Mouse (Mus musculus) MEL (cell line): ENCODE data around the gene Sh3pxd2b. TPM values are rescaled to one million over a fixed set of nuclear protein-coding genes. Genes with fewer than 3 reads are reported as not detected.

ENCODE experiments used
- DNase-seq: peaks from one replicate; pipeline ENCODE4 v3.0.0; 2011; ENCODE audit warnings: low read depth, low spot score
- H3K27ac ChIP-seq: 2 replicates; pipeline ENCODE4 v1.5.1; 2012; ENCODE audit warnings: low read depth, mild to moderate bottlenecking, control low read depth, low read length, moderate library complexity; ENCODE audit not compliant: control insufficient read depth
- H3K27me3 ChIP-seq, 2 experiments: fragments of 150-350 bp in 1 of 2; sonication (generic) in 1 of 2; 2 replicates each; pipeline ENCODE4 v1.6.1; 2012; ENCODE audit warnings: low read length in 2 of 2, mild to moderate bottlenecking in 2 of 2, improper control_type of control experiment in 1 of 2, moderate library complexity in 1 of 2; ENCODE audit not compliant: insufficient read depth in 2 of 2, control insufficient read depth in 1 of 2
- H3K36me3 ChIP-seq, 2 experiments: 2 replicates each; pipeline ENCODE4 v1.6.1; 2012 to 2014; ENCODE audit warnings: low read length in 2 of 2, improper control_type of control experiment in 1 of 2, inconsistent platforms in 1 of 2, mild to moderate bottlenecking in 1 of 2; ENCODE audit not compliant: insufficient read depth in 2 of 2, control insufficient read depth in 1 of 2
- H3K4me1 ChIP-seq, 2 experiments: fragments of 150-350 bp in 1 of 2; sonication (generic) in 1 of 2; 2 replicates each; pipeline ENCODE4 v1.6.1; 2012; ENCODE audit warnings: low read length in 2 of 2, improper control_type of control experiment in 1 of 2, mild to moderate bottlenecking in 1 of 2; ENCODE audit not compliant: insufficient read depth in 2 of 2, control insufficient read depth in 1 of 2
- H3K4me3 ChIP-seq, 2 experiments: fragments of 150-350 bp in 1 of 2; sonication (generic) in 1 of 2; 2 replicates each; pipeline ENCODE4 v1.5.1; 2012; ENCODE audit warnings: low read depth in 2 of 2, low read length in 2 of 2, mild to moderate bottlenecking in 2 of 2, moderate library complexity in 2 of 2, control low read depth in 1 of 2, improper control_type of control experiment in 1 of 2; ENCODE audit not compliant: control insufficient read depth in 1 of 2, insufficient read depth in 1 of 2
- H3K79me2 ChIP-seq: 2 replicates; pipeline ENCODE4 v1.6.1; 2012; ENCODE audit warnings: mild to moderate bottlenecking, low read length, moderate library complexity; ENCODE audit not compliant: control insufficient read depth, poor library complexity, insufficient read depth
- H3K9ac ChIP-seq: 2 replicates; pipeline ENCODE4 v1.6.1; 2012; ENCODE audit warnings: low read depth, mild to moderate bottlenecking, control low read depth, low read length, moderate library complexity; ENCODE audit not compliant: control insufficient read depth, poor library complexity, severe bottlenecking
- H3K9me3 ChIP-seq: fragments of 150-350 bp; sonication (generic); replicated peaks from 2 replicates; pipeline ENCODE4 v1.6.1; 2012; ENCODE audit warnings: mild to moderate bottlenecking, low read length, improper control_type of control experiment, moderate library complexity; ENCODE audit not compliant: insufficient read depth
- CHD2 ChIP-seq: IDR thresholded peaks from 2 replicates; pipeline ENCODE4 v1.6.1; 2011; ENCODE audit warnings: low read length, improper control_type of control experiment
- E2F4 ChIP-seq: IDR thresholded peaks from 2 replicates; pipeline ENCODE4 v1.6.1; 2011; ENCODE audit warnings: low read depth, low read length, improper control_type of control experiment, borderline replicate concordance
- ELF1 ChIP-seq: IDR thresholded peaks from 2 replicates; pipeline ENCODE4 v1.6.1; 2014; ENCODE audit warnings: low read depth, mild to moderate bottlenecking, inconsistent platforms, low read length, improper control_type of control experiment, moderate library complexity
- GATA1 ChIP-seq: IDR thresholded peaks from 2 replicates; pipeline ENCODE4 v1.6.1; 2011; ENCODE audit warnings: low read depth, low read length, improper control_type of control experiment
- HCFC1 ChIP-seq: IDR thresholded peaks from 2 replicates; pipeline ENCODE4 v1.6.1; 2012; ENCODE audit warnings: low read depth, mild to moderate bottlenecking, inconsistent platforms, low read length, improper control_type of control experiment, moderate library complexity
- JUND ChIP-seq: IDR thresholded peaks from 2 replicates; pipeline ENCODE4 v1.6.1; 2011; ENCODE audit warnings: low read depth, mild to moderate bottlenecking, improper control_type of control experiment, low read length
- MAX ChIP-seq: IDR thresholded peaks from 2 replicates; pipeline ENCODE4 v1.6.1; 2011; ENCODE audit warnings: low read length, improper control_type of control experiment
- MYB ChIP-seq: IDR thresholded peaks from 2 replicates; pipeline ENCODE4 v1.6.1; 2011; ENCODE audit warnings: mild to moderate bottlenecking, low read depth, low read length, improper control_type of control experiment
- NELFE ChIP-seq: IDR thresholded peaks from 2 replicates; pipeline ENCODE4 v1.6.1; 2011; ENCODE audit warnings: low read depth, low read length, improper control_type of control experiment
- NRF1 ChIP-seq: IDR thresholded peaks from 2 replicates; pipeline ENCODE4 v1.6.1; 2014; ENCODE audit warnings: low read depth, mild to moderate bottlenecking, inconsistent platforms, low read length, improper control_type of control experiment, moderate library complexity; ENCODE audit not compliant: poor library complexity, insufficient read depth, severe bottlenecking
- POLR2AphosphoS5 ChIP-seq: IDR thresholded peaks from 2 replicates; pipeline ENCODE4 v1.6.1; 2012; ENCODE audit warnings: low read depth, borderline replicate concordance, mild to moderate bottlenecking, inconsistent platforms, low read length, moderate library complexity, mixed read lengths
- RAD21 ChIP-seq: IDR thresholded peaks from 2 replicates; pipeline ENCODE4 v1.6.1; 2011; ENCODE audit warnings: mild to moderate bottlenecking, low read depth, low read length, improper control_type of control experiment
- SIN3A ChIP-seq: IDR thresholded peaks from 2 replicates; pipeline ENCODE4 v1.6.1; 2012; ENCODE audit warnings: low read length, improper control_type of control experiment, inconsistent platforms
- SMC3 ChIP-seq: IDR thresholded peaks from 2 replicates; pipeline ENCODE4 v1.6.1; 2011; ENCODE audit warnings: low read depth, low read length, improper control_type of control experiment
- TCF12 ChIP-seq: IDR thresholded peaks from 2 replicates; pipeline ENCODE4 v1.6.1; 2014; ENCODE audit warnings: low read depth, mild to moderate bottlenecking, inconsistent platforms, low read length, improper control_type of control experiment, moderate library complexity
- UBTF ChIP-seq: IDR thresholded peaks from 2 replicates; pipeline ENCODE4 v1.6.1; 2012; ENCODE audit warnings: low read depth, mild to moderate bottlenecking, inconsistent platforms, low read length, improper control_type of control experiment, moderate library complexity, borderline replicate concordance; ENCODE audit not compliant: insufficient read depth
- USF2 ChIP-seq, 2 experiments: IDR thresholded peaks; 2 replicates each; pipeline ENCODE4 v1.6.1; 2011 to 2012; ENCODE audit warnings: improper control_type of control experiment in 2 of 2, low read length in 2 of 2, borderline replicate concordance in 1 of 2, inconsistent platforms in 1 of 2, low read depth in 1 of 2, mild to moderate bottlenecking in 1 of 2; ENCODE audit not compliant: insufficient read depth in 1 of 2
- ZC3H11A ChIP-seq: IDR thresholded peaks from 2 replicates; pipeline ENCODE4 v1.6.1; 2012; ENCODE audit warnings: low read depth, mild to moderate bottlenecking, inconsistent platforms, low read length, improper control_type of control experiment
- ZKSCAN1 ChIP-seq: IDR thresholded peaks from 2 replicates; pipeline ENCODE4 v1.6.1; 2012; ENCODE audit warnings: low read depth, mild to moderate bottlenecking, inconsistent platforms, low read length, improper control_type of control experiment, moderate library complexity
- ZMIZ1 ChIP-seq: IDR thresholded peaks from 2 replicates; pipeline ENCODE4 v1.6.1; 2012; ENCODE audit warnings: low read depth, mild to moderate bottlenecking, inconsistent platforms, low read length, improper control_type of control experiment, moderate library complexity
- polyA plus RNA-seq, 2 experiments: library from polyadenylated mRNA; stranded (reverse) in 1 of 2; unstranded in 1 of 2; fragments of >175 nt in 1 of 2; fragments of >200 nt in 1 of 2; gene quantifications; 2 replicates each; pipeline versions ENCODE4 v1.2.1 to v1.2.4; 2012; ENCODE audit warnings: low replicate concordance in 2 of 2, low read depth in 1 of 2; ENCODE audit not compliant: insufficient read length in 2 of 2, insufficient read depth in 1 of 2, missing spikeins in 1 of 2
- total RNA-seq: library from RNA; depleted of rRNA; stranded (reverse); fragments of 300-350 nt; gene quantifications from 2 replicates; pipeline ENCODE4 v1.2.3, GENCODE M21; 2012

Gene Sh3pxd2b
- total and polyA plus RNA-seq, 3 experiments: 9.6 to 17.0 TPM; not detected in 1

- H3K4me3 ChIP-seq: no peak overlapping the region
- no peak overlapping the region for H3K9ac ChIP-seq
- no peaks in the 10 kb centered on the region for H3K79me2 ChIP-seq
- H3K9me3 ChIP-seq: no peaks in the 10 kb centered on the region
- no peaks in the 10 kb centered on the region; a peak in 1 of 4 replicates for H3K36me3 ChIP-seq
- TF ChIP-seq NELFE (no peak), ELF1 (no peak), POLR2AphosphoS5 (no peak; the same call in 1 of the 2 replicates), SMC3 (no peak), MAX (no peak)
- no peak for DNase-seq
- no peaks in the 10 kb centered on the region; a peak in 1 of 4 replicates for H3K4me1 ChIP-seq
- no peaks in the 10 kb centered on the region; a peak in 1 of 4 replicates for H3K27me3 ChIP-seq
- H3K27ac ChIP-seq: no peak overlapping the region
Observed at GRCm38 (mm10) chr11:32302824-32303419, 44.7 kb upstream of the Sh3pxd2b start.

GRCm38 (mm10) chr11:32303455-32303854 lies 44.2 kb upstream of the Sh3pxd2b start:
- Histone ChIP-seq H3K27ac (no peak overlapping the region), H3K27me3 (no peaks in the 10 kb centered on the region; a peak in 1 of 4 replicates), H3K79me2 (no peaks in the 10 kb centered on the region), H3K4me3 (no peak overlapping the region), H3K4me1 (no peaks in the 10 kb centered on the region), H3K9me3 (no peaks in the 10 kb centered on the region), H3K36me3 (no peaks in the 10 kb centered on the region)
- no peak for DNase-seq
- no peak for TF ChIP-seq TCF12
- TF ChIP-seq SIN3A: no peak
- TF ChIP-seq CHD2: no peak
- no peak for TF ChIP-seq ZKSCAN1
- no peak for TF ChIP-seq GATA1
- TF ChIP-seq UBTF: no peak
- TF ChIP-seq ZC3H11A: no peak
- no peak for TF ChIP-seq JUND
- no peak for TF ChIP-seq MYB
- no peak for TF ChIP-seq RAD21
- TF ChIP-seq HCFC1: no peak
- no peak for TF ChIP-seq ELF1
- TF ChIP-seq, all 39 proteins: peak for 0
- H3K9ac ChIP-seq: no peak overlapping the region

DNA sequence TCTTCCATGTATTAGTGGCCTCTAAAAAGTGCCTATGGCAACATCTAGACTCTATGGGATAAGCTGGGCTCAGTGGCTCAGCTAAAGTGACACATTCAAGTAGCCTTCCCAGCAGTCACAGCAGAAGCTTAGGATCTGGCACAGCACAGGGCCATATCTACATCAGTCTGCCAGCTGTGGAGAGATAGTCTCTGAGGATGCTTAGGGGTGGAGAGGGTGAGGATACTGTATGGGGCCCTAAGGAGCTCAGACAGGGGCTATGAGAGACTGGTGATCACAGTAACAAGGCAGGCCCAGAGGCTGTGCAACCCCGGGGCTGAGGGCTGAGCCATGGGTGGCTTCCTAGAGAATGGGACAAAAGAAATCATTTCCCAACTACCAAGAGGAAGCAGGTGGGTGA lies 40.6 kb upstream of the Sh3pxd2b start:
- Histone ChIP-seq H3K79me2 (no peaks in the 10 kb centered on the region), H3K27me3 (no peaks in the 10 kb centered on the region; a peak in 1 of 4 replicates), H3K4me1 (no peaks in the 10 kb centered on the region; a peak in 1 of 4 replicates), H3K9me3 (no peaks in the 10 kb centered on the region), H3K27ac (no peak overlapping the region), H3K9ac (no peak overlapping the region), H3K36me3 (no peaks in the 10 kb centered on the region), H3K4me3 (no peak overlapping the region)
- TF ChIP-seq ZMIZ1 (no peak), SMC3 (no peak), CHD2 (no peak), ZC3H11A (no peak), GATA1 (no peak), USF2 (IDR thresholded peaks at IDR 0.05; ENCODE audit: borderline replicate concordance in 1 of 2, insufficient read depth in 1 of 2, low read depth in 1 of 2, low read length in 2 of 2) (no peak), E2F4 (no peak), NRF1 (no peak), UBTF (no peak)
- DNase-seq: no peak
